Mouse (Mus musculus) liver, adult 2 months (tissue): ENCODE measurements at regions not wholly inside any gene's neighbourhood (a gene's known extent, or its start where the extent isn't known, plus 50 kb on each side); places are given as distances from the start of the nearest gene placed in this dataset.

ENCODE experiments used
- CTCF ChIP-seq: fragments of 200-500 bp; IDR thresholded peaks from 2 replicates; pipeline ENCODE4 v1.5.1; 2011; ENCODE audit warnings: low read depth, low read length, control low read depth
- POLR2A ChIP-seq: fragments of 200-500 bp; IDR thresholded peaks from 2 replicates; pipeline ENCODE4 v1.6.1; 2011; ENCODE audit warnings: low read length, control low read depth; ENCODE audit not compliant: insufficient read depth; ENCODE audit errors: extremely low read depth

- no peak for TF ChIP-seq CTCF
- TF ChIP-seq POLR2A = no peak
Observed at GRCm38 (mm10) chr5:106209543-106209942, 248.4 kb downstream of the Barhl2 start.
